Mouse (Mus musculus): ENCODE data around the gene Hba-a2. TPM values are rescaled to one million over a fixed set of nuclear protein-coding genes. Genes with fewer than 3 reads are reported as not detected.
"Not testable (repeated sequence)": the region's sequence is repeated elsewhere in the genome, so short reads cannot be mapped to it uniquely, and the experiment has no call there.

Gene Hba-a2
- total and polyA plus RNA-seq, 2 experiments from 2014 or later, result 789 to 1,191 TPM

DNA sequence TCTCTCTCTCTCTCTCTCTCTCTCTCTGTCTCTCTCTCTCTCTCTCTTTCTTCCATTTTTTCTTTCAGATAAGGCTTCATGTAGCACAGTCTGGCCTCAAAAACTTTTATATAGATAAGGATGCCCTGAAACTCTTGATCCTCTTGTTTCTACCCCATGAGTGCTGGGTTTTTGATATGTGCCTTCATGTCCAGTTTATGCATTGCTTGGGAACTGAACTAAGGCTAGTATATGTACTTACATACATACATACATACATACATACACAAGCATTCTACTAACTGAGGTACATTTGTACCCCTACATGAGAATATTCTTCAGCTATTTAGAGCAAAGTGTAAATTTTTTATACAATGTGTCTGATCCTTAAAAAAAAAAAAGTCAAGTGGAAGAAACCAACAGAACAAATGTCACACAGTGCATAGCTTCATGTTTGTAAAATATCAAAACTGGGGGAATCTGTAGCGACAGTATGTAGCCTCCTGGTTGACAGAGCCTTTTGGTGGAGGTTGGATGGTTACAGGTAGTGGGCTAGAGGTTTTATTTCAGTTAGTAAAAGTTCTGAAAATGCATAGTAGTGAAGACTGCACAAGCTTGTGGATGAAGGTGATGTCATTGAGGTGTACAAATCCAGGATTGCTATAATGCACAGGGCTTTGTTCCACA is 1.7 kb downstream of the Hba-a2 start:
- 98% methylated on average over 1 of the region's 1 CpGs for WGBS
- H3K27me3 ChIP-seq (ENCODE audit: insufficient read depth, low read length), result no peaks in the 10 kb centered on the region
- H3K9ac ChIP-seq, result no peak overlapping the region
- H3K9me3 ChIP-seq (ENCODE audit: low read length), result no peaks in the 10 kb centered on the region
- 0 out of 2 replicates have a peak, but pooled peaks cover 4% of the 10 kb centered on the region for H3K4me1 ChIP-seq (ENCODE audit: insufficient read depth)
- H3K27ac ChIP-seq (ENCODE audit: low read depth, low read length), result no peak overlapping the region
- no peak for DNase-seq
- H3K36me3 ChIP-seq (ENCODE audit: insufficient read depth), result no peaks in the 10 kb centered on the region
- no peak overlapping the region for H3K4me3 ChIP-seq (ENCODE audit: low read depth, low read length)
- no peak for TF ChIP-seq CTCF (IDR thresholded peaks at IDR 0.05; ENCODE audit: low read depth)
- no peak for ATAC-seq
- H3K4me2 ChIP-seq (ENCODE audit: low read depth), result no peak overlapping the region

DNA sequence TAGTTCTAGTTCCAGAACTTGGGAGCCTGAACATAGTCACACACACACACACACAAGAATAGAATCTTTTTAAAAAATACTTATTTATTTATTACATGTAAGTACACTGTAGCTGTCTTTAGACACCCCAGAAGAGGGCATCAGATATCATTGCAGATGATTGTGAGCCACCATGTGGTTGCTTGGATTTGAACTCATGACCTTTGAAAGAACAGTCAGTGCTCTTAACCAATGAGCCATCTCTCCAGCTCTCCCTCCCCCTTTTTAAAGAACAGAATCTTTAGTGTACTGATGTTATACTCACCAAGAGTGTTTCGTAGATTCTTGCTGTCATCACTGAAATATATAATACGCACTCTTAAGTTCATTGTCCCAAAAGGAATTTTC is 2.2 kb downstream of the Hba-a2 start:
- H3K4me3 ChIP-seq (ENCODE audit: low read depth, low read length), result no peak overlapping the region
- no peak overlapping the region for H3K9ac ChIP-seq
- no peak overlapping the region for H3K4me2 ChIP-seq (ENCODE audit: low read depth)
- no peak for DNase-seq
- ATAC-seq, result no peak
- H3K27ac ChIP-seq (ENCODE audit: low read depth, low read length), result no peak overlapping the region
- H3K9me3 ChIP-seq (ENCODE audit: low read length), result no peaks in the 10 kb centered on the region
- no peaks in the 10 kb centered on the region for H3K36me3 ChIP-seq (ENCODE audit: insufficient read depth)
- WGBS, result 95% methylated on average over 2 of the region's 2 CpGs
- H3K4me1 ChIP-seq (ENCODE audit: insufficient read depth), result peaks cover 7% of the 10 kb centered on the region; the same call in 1 of the 2 replicates
- no peaks in the 10 kb centered on the region for H3K27me3 ChIP-seq (ENCODE audit: insufficient read depth, low read length)
- no peak for TF ChIP-seq CTCF (IDR thresholded peaks at IDR 0.05; ENCODE audit: low read depth)

DNA sequence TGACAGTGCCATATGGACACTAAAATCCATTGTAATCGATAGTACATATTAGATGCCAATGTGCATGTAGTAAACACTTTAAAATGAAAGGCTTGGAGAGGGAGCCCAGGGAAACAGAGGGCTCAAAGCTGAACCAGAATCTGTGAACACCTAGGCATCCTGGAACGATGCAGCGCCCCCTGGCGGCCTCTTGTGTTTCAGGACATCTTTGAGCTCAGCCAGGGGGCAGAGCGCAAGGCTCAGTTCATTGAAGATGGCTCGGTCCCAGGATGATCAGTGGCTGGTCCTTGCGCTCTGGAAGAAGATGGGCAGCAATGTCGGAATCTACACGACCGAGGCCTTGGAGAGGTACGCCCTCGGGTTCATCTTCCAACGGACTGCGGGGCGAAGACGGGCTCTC is 3.6 kb downstream of the Hba-a2 start, which contains the start of gene Hbq1a:
Gene Hbq1a (plus strand): TSS at position 205 of the 400 bp plus-strand sequence.
- H3K4me3 ChIP-seq (ENCODE audit: low read depth, low read length), result peak within 1 kb of the TSS; percentile 20; the same call in 1 of the 2 replicates
- ATAC-seq (peak; percentile 76), DNase-seq (peak; percentile 71)
- not testable (repeated sequence) for H3K9me3 ChIP-seq (ENCODE audit: low read length); H3K4me1 ChIP-seq (ENCODE audit: insufficient read depth); H3K27me3 ChIP-seq (ENCODE audit: insufficient read depth, low read length); H3K36me3 ChIP-seq (ENCODE audit: insufficient read depth); H3K9ac ChIP-seq; H3K27ac ChIP-seq (ENCODE audit: low read depth, low read length)
- peak; percentile 88 for TF ChIP-seq CTCF (IDR thresholded peaks at IDR 0.05; ENCODE audit: low read depth)
- WGBS, result 6% methylated on average over 16 of the region's 16 CpGs
- peak within 1 kb of the TSS; percentile 42 for H3K4me2 ChIP-seq (ENCODE audit: low read depth)

- no peaks in the 10 kb centered on the region for H3K36me3 ChIP-seq (ENCODE audit: insufficient read depth)
- H3K4me3 ChIP-seq (ENCODE audit: low read depth, low read length), result peak overlapping the region; percentile 20; the same call in 1 of the 2 replicates
- whole genome bisulfite sequencing, result 60% methylated on average over 14 of the region's 17 CpGs
- H3K27me3 ChIP-seq (ENCODE audit: insufficient read depth, low read length), result no peaks in the 10 kb centered on the region
- H3K4me1 ChIP-seq (ENCODE audit: insufficient read depth), result peaks cover 7% of the 10 kb centered on the region; the same call in 1 of the 2 replicates
- ATAC-seq, result 0 out of 2 replicates have a peak, but pooled peaks have one; percentile 8
- no peak overlapping the region for H3K27ac ChIP-seq (ENCODE audit: low read depth, low read length)
- no peak for TF ChIP-seq CTCF (IDR thresholded peaks at IDR 0.05; ENCODE audit: low read depth)
- peak overlapping the region; percentile 42 for H3K4me2 ChIP-seq (ENCODE audit: low read depth)
- no peak for DNase-seq
- no peaks in the 10 kb centered on the region for H3K9me3 ChIP-seq (ENCODE audit: low read length)
- H3K9ac ChIP-seq, result no peak overlapping the region
Measured at GRCm38 (mm10) chr11:32300279-32301267, 4.3 kb downstream of the Hba-a2 start.

GRCm38 (mm10) chr11:32301506-32301905 is 5.2 kb downstream of the Hba-a2 start:
- Histone ChIP-seq H3K36me3 (ENCODE audit: insufficient read depth) (no peaks in the 10 kb centered on the region), H3K27ac (ENCODE audit: low read depth, low read length) (no peak overlapping the region), H3K4me1 (ENCODE audit: insufficient read depth) (peaks cover 7% of the 10 kb centered on the region; the same call in 1 of the 2 replicates), H3K9me3 (ENCODE audit: low read length) (no peaks in the 10 kb centered on the region), H3K9ac (no peak overlapping the region), H3K4me3 (ENCODE audit: low read depth, low read length) (no peak overlapping the region), H3K27me3 (ENCODE audit: insufficient read depth, low read length) (no peaks in the 10 kb centered on the region), H3K4me2 (ENCODE audit: low read depth) (no peak overlapping the region)
- no peak for TF ChIP-seq CTCF (IDR thresholded peaks at IDR 0.05; ENCODE audit: low read depth)
- DNase-seq (no peak), ATAC-seq (no peak)
- 69% methylated on average over 1 of the region's 1 CpGs for WGBS

DNA sequence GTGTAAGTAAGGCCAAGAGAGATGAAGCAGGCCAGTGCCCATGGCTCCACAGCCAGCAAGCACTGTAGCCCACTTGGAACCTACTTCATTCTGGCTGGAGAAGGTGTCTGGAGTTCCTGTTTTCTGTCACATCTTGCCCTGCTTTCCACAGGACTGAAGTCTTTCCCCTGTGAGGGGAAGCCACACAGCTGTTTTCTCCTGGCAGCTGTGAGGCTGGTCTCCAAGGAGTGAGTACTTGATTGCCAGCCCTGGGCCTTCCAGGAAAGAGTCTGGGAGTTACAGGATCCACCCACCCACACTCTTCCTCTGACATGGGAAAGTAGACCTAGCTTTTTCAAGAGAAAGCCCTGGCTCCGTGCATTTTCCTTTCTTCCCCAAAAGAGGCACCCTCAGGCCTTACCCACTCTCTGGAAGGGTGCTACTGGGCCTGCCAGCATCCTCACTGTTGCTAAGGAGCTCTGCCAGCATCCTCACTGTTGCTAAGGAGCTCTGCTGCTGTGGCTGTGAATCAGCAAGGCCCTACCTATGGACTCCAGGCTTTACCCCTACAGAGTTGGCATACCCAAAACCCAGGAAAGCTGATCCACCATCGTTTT is 6.6 kb downstream of the Hba-a2 start:
- DNase-seq (peak; percentile 78), ATAC-seq (peak; percentile 93)
- 0 out of 2 replicates have a peak overlapping the region, but pooled peaks have one; percentile 15 for H3K27ac ChIP-seq (ENCODE audit: low read depth, low read length)
- H3K27me3 ChIP-seq (ENCODE audit: insufficient read depth, low read length), result no peaks in the 10 kb centered on the region
- 25% methylated on average over 2 of the region's 2 CpGs for WGBS
- no peak overlapping the region for H3K4me2 ChIP-seq (ENCODE audit: low read depth)
- H3K9me3 ChIP-seq (ENCODE audit: low read length), result no peaks in the 10 kb centered on the region
- no peak; the same call in 1 of the 2 replicates for TF ChIP-seq CTCF (IDR thresholded peaks at IDR 0.05; ENCODE audit: low read depth)
- no peak overlapping the region for H3K9ac ChIP-seq
- H3K36me3 ChIP-seq (ENCODE audit: insufficient read depth), result no peaks in the 10 kb centered on the region
- H3K4me1 ChIP-seq (ENCODE audit: insufficient read depth), result peaks cover 7% of the 10 kb centered on the region; the same call in 1 of the 2 replicates
- H3K4me3 ChIP-seq (ENCODE audit: low read depth, low read length), result no peak overlapping the region

Data from forebrain, postnatal 0 days (tissue).